Mouse (Mus musculus): ENCODE measurements around the gene Frmd4b. TPM values are rescaled to one million over a fixed set of nuclear protein-coding genes. Genes with fewer than 3 reads are reported as not detected.

Gene Frmd4b
- polyA plus RNA-seq, 1 experiment from 2014 or later, result 17.6 TPM

DNA sequence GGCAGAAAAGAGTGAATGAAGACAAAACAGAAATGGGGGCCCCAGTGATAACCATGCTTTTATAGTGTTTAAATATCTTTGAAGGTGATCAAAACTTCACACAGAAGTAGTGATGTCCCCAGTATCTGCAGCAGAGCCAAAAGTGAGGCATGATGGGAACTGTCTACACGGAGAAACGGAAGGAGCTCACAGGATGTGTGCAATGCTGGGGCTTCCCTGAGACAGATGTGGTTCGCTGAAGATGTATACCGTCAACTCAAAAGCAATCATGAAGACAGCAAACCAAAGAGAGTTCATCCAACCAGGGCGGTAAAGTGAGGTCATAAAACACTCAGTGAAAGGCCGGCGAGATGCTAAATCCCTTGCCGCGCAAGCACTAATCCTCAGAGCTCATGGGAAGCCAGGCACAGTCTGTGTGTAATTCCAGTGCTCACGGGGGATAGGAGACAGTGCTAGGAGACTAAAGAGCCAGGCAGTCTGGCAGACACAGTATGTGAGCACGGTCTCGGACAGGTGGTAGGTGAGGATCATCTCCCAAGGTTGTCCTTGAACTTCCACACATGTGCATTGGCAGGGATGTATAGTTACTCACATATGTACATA lies 222.8 kb downstream of the Frmd4b start:
- H3K9ac ChIP-seq (ENCODE audit: low read length), result no peak overlapping the region
- no peak overlapping the region for H3K27ac ChIP-seq (replicated peaks in 1 of 2; ENCODE audit: control insufficient read depth in 1 of 2, insufficient read depth in 1 of 2, low read depth in 2 of 2, low read length in 2 of 2)
- no peak for ATAC-seq (ENCODE audit: insufficient number of reproducible peaks, insufficient read depth, low FRiP score, low read depth)
- WGBS, result 68% methylated on average over 12 of the region's 12 CpGs
- H3K9me3 ChIP-seq (ENCODE audit: control insufficient read depth, low read length), result no peaks in the 10 kb centered on the region
- 0 out of 2 replicates have a peak, but pooled peaks cover 3% of the 10 kb centered on the region for H3K27me3 ChIP-seq (ENCODE audit: control insufficient read depth, insufficient read depth, low read length)
- peaks cover 6 to 17% of the 10 kb centered on the region in 2 experiments for H3K4me1 ChIP-seq (ENCODE audit: control insufficient read depth in 2 of 2, insufficient read depth in 2 of 2, low read length in 2 of 2)
- H3K4me2 ChIP-seq (ENCODE audit: low read length), result no peak overlapping the region
- H3K36me3 ChIP-seq (ENCODE audit: control insufficient read depth, insufficient read depth, low read length), result no peaks in the 10 kb centered on the region
- no peak overlapping the region for H3K4me3 ChIP-seq (ENCODE audit: control insufficient read depth in 1 of 2, insufficient read depth in 1 of 2, low read depth in 1 of 2, low read length in 2 of 2)

DNA sequence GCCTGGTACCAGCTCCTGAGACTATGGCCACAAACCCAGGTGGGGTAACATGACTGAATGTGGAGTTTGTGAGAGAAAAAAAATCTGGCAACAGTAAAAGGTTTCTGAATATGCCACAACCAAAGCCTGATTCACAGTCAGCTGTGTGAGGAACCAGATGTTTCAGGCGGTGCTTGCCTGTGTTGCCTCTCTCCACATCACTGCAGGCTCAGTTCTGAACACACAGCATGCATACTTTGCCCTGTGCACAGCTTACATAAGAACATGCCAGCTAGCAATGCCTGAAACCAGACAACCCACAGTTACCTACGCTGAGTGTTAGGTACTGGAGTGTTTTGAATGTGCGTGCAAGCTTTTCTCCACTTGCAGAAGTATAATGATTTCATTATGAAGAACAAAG lies 224.4 kb downstream of the Frmd4b start:
- Histone ChIP-seq H3K9ac (ENCODE audit: low read length) (no peak overlapping the region), H3K4me1 (ENCODE audit: control insufficient read depth in 2 of 2, insufficient read depth in 2 of 2, low read length in 2 of 2) (peaks cover 6 to 17% of the 10 kb centered on the region in 2 experiments), H3K4me2 (ENCODE audit: low read length) (no peak overlapping the region), H3K27me3 (ENCODE audit: control insufficient read depth, insufficient read depth, low read length) (no peaks in the 10 kb centered on the region), H3K4me3 (ENCODE audit: control insufficient read depth in 1 of 2, insufficient read depth in 1 of 2, low read depth in 1 of 2, low read length in 2 of 2) (no peak overlapping the region), H3K36me3 (ENCODE audit: control insufficient read depth, insufficient read depth, low read length) (no peaks in the 10 kb centered on the region), H3K27ac (replicated peaks in 1 of 2; ENCODE audit: control insufficient read depth in 1 of 2, insufficient read depth in 1 of 2, low read depth in 2 of 2, low read length in 2 of 2) (no peak overlapping the region), H3K9me3 (ENCODE audit: control insufficient read depth, low read length) (no peaks in the 10 kb centered on the region)
- 87% methylated on average over 3 of the region's 3 CpGs for WGBS
- ATAC-seq (ENCODE audit: insufficient number of reproducible peaks, insufficient read depth, low FRiP score, low read depth), result no peak

DNA sequence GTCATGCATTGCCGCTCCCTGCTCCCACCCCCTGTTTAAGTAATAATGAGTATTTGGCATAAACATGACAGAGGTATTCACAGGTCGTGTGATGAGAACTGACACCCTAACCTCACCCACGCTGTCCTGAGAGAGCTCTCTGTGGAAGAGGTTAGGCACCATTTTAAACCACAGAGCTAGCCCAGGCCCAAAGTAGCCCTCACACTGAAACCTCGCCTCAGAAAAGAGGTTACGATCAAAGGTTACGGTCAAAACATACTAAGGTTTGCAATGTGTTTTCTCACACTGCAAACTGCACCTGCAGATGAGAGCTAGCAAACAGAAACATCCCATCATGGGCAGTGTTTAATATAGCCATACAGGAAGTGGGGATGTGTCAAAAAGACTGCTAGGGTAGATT lies 230.0 kb downstream of the Frmd4b start:
- no peak overlapping the region for H3K4me2 ChIP-seq (ENCODE audit: low read length)
- H3K9me3 ChIP-seq (ENCODE audit: control insufficient read depth, low read length), result no peaks in the 10 kb centered on the region
- no peak for ATAC-seq (ENCODE audit: insufficient number of reproducible peaks, insufficient read depth, low FRiP score, low read depth)
- WGBS, result 87% methylated on average over 6 of the region's 6 CpGs
- H3K27me3 ChIP-seq (ENCODE audit: control insufficient read depth, insufficient read depth, low read length), result no peaks in the 10 kb centered on the region
- H3K36me3 ChIP-seq (ENCODE audit: control insufficient read depth, insufficient read depth, low read length), result no peaks in the 10 kb centered on the region
- H3K27ac ChIP-seq (replicated peaks in 1 of 2; ENCODE audit: control insufficient read depth in 1 of 2, insufficient read depth in 1 of 2, low read depth in 2 of 2, low read length in 2 of 2), result no peak overlapping the region
- H3K9ac ChIP-seq (ENCODE audit: low read length), result no peak overlapping the region
- no peak overlapping the region for H3K4me3 ChIP-seq (ENCODE audit: control insufficient read depth in 1 of 2, insufficient read depth in 1 of 2, low read depth in 1 of 2, low read length in 2 of 2)
- no peaks in the 10 kb centered on the region for H3K4me1 ChIP-seq (ENCODE audit: control insufficient read depth in 2 of 2, insufficient read depth in 2 of 2, low read length in 2 of 2)

DNA sequence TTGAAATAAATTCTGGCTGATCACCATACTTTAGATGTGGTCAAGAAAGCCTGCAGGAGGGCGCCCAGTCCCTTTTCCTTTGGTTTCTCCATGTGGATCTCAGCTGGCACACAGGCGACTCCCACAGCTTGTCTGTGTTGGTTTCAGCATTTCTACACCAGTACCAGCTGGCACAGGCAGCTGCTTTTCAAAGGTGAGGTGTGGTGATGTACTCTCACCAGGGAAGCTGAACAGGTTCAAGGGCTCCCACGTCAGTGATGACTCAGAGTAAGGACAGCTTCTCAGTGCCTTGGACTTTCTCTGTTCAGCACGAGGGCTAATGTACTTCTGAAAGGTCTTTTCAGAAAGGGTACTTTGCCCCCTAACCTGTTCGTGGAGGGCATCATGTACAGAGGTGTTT lies 232.4 kb downstream of the Frmd4b start:
- no peak for ATAC-seq (ENCODE audit: insufficient number of reproducible peaks, insufficient read depth, low FRiP score, low read depth)
- no peaks in the 10 kb centered on the region for H3K36me3 ChIP-seq (ENCODE audit: control insufficient read depth, insufficient read depth, low read length)
- no peaks in the 10 kb centered on the region for H3K27me3 ChIP-seq (ENCODE audit: control insufficient read depth, insufficient read depth, low read length)
- no peak overlapping the region for H3K4me3 ChIP-seq (ENCODE audit: control insufficient read depth in 1 of 2, insufficient read depth in 1 of 2, low read depth in 1 of 2, low read length in 2 of 2)
- 72% methylated on average over 5 of the region's 5 CpGs for WGBS
- H3K9me3 ChIP-seq (ENCODE audit: control insufficient read depth, low read length), result no peaks in the 10 kb centered on the region
- no peak overlapping the region for H3K4me2 ChIP-seq (ENCODE audit: low read length)
- no peaks in the 10 kb centered on the region for H3K4me1 ChIP-seq (ENCODE audit: control insufficient read depth in 2 of 2, insufficient read depth in 2 of 2, low read length in 2 of 2)
- no peak overlapping the region for H3K27ac ChIP-seq (replicated peaks in 1 of 2; ENCODE audit: control insufficient read depth in 1 of 2, insufficient read depth in 1 of 2, low read depth in 2 of 2, low read length in 2 of 2)
- H3K9ac ChIP-seq (ENCODE audit: low read length), result no peak overlapping the region

DNA sequence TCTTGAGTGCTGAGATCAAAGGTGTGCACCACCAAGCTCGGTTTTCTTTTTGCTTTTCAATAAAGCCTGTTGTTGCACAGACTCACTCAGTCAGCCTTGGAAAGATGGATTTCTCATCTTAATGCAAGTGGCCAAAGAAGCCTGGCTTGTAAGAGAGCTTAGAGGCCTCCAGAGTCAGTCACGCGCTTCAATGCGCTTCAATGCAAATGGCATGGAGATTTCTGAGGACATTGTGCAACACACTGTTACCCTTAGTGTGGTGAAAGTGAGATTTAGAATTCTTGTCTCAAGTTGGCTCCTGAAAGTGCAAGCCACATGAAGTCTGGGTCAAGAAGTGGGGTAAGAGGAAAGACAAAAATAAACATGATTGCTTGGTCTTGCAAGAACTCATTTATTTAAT lies 236.1 kb downstream of the Frmd4b start:
- no peaks in the 10 kb centered on the region for H3K9me3 ChIP-seq (ENCODE audit: control insufficient read depth, low read length)
- H3K4me1 ChIP-seq (ENCODE audit: control insufficient read depth in 2 of 2, insufficient read depth in 2 of 2, low read length in 2 of 2), result no peaks in the 10 kb centered on the region
- H3K27me3 ChIP-seq (ENCODE audit: control insufficient read depth, insufficient read depth, low read length), result no peaks in the 10 kb centered on the region
- WGBS, result 88% methylated on average over 4 of the region's 4 CpGs
- no peaks in the 10 kb centered on the region for H3K36me3 ChIP-seq (ENCODE audit: control insufficient read depth, insufficient read depth, low read length)
- no peak overlapping the region for H3K27ac ChIP-seq (replicated peaks in 1 of 2; ENCODE audit: control insufficient read depth in 1 of 2, insufficient read depth in 1 of 2, low read depth in 2 of 2, low read length in 2 of 2)
- ATAC-seq (ENCODE audit: insufficient number of reproducible peaks, insufficient read depth, low FRiP score, low read depth), result no peak
- H3K9ac ChIP-seq (ENCODE audit: low read length), result no peak overlapping the region
- no peak overlapping the region for H3K4me3 ChIP-seq (ENCODE audit: control insufficient read depth in 1 of 2, insufficient read depth in 1 of 2, low read depth in 1 of 2, low read length in 2 of 2)
- no peak overlapping the region for H3K4me2 ChIP-seq (ENCODE audit: low read length)

DNA sequence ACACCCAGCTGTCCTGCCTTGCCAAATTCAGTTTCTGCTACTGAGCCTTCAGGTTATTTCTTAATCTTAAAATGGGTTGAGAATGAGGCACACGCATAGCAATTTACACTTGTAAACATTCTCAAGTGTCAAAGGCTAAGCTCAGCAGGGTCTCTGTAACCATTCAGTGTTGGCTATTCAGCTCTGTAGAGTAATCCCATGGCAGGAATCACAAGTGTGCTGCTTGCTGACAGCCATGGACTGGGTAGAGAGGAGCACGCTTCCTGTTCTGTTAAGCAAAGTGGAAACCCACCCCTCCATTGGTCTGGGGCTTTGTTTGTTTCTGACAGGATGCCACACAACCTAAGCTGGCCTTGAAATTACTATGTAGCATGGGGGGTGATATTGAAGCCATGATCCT lies 246.4 kb downstream of the Frmd4b start:
- Histone ChIP-seq H3K36me3 (ENCODE audit: control insufficient read depth, insufficient read depth, low read length) (0 out of 2 replicates have a peak, but pooled peaks cover 5% of the 10 kb centered on the region), H3K4me2 (ENCODE audit: low read length) (no peak overlapping the region), H3K27ac (replicated peaks in 1 of 2; ENCODE audit: control insufficient read depth in 1 of 2, insufficient read depth in 1 of 2, low read depth in 2 of 2, low read length in 2 of 2) (0 out of 4 replicates have a peak overlapping the region, but pooled peaks of 1 of the 2 experiments have one; percentile 14), H3K4me3 (ENCODE audit: control insufficient read depth in 1 of 2, insufficient read depth in 1 of 2, low read depth in 1 of 2, low read length in 2 of 2) (no peak overlapping the region), H3K9ac (ENCODE audit: low read length) (no peak overlapping the region), H3K9me3 (ENCODE audit: control insufficient read depth, low read length) (no peaks in the 10 kb centered on the region), H3K27me3 (ENCODE audit: control insufficient read depth, insufficient read depth, low read length) (no peaks in the 10 kb centered on the region), H3K4me1 (ENCODE audit: control insufficient read depth in 2 of 2, insufficient read depth in 2 of 2, low read length in 2 of 2) (0 out of 4 replicates have a peak, but pooled peaks cover 0 to 2% of the 10 kb centered on the region in 2 experiments)
- ATAC-seq (ENCODE audit: insufficient number of reproducible peaks, insufficient read depth, low FRiP score, low read depth), result no peak
- WGBS, result 67% methylated on average over 2 of the region's 2 CpGs

DNA sequence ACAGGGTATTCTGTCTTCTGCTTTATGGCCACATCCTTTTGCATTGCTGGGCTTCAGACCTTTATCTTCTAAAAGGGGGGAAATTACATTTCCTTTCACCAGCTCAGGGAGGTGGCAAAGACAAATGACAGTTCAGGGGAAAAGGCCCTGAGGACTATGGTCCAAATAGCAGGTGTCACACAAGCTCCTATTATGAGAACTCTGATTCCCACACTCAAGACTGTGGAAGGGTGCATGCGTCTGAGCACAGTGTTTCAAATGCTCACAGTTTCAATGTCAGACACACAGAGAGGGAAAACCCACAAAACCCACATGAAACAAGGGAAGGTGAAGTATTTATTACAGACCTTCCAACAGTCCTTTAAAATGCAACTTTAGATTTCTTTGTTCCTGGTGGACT lies 246.9 kb downstream of the Frmd4b start:
- H3K36me3 ChIP-seq (ENCODE audit: control insufficient read depth, insufficient read depth, low read length), result 0 out of 2 replicates have a peak, but pooled peaks cover 5% of the 10 kb centered on the region
- no peaks in the 10 kb centered on the region for H3K9me3 ChIP-seq (ENCODE audit: control insufficient read depth, low read length)
- no peak overlapping the region for H3K4me2 ChIP-seq (ENCODE audit: low read length)
- no peak for ATAC-seq (ENCODE audit: insufficient number of reproducible peaks, insufficient read depth, low FRiP score, low read depth)
- 0 out of 4 replicates have a peak, but pooled peaks cover 0 to 2% of the 10 kb centered on the region in 2 experiments for H3K4me1 ChIP-seq (ENCODE audit: control insufficient read depth in 2 of 2, insufficient read depth in 2 of 2, low read length in 2 of 2)
- H3K27ac ChIP-seq (replicated peaks in 1 of 2; ENCODE audit: control insufficient read depth in 1 of 2, insufficient read depth in 1 of 2, low read depth in 2 of 2, low read length in 2 of 2), result 0 out of 4 replicates have a peak overlapping the region, but pooled peaks of 1 of the 2 experiments have one; percentile 14
- no peak overlapping the region for H3K4me3 ChIP-seq (ENCODE audit: control insufficient read depth in 1 of 2, insufficient read depth in 1 of 2, low read depth in 1 of 2, low read length in 2 of 2)
- no peak overlapping the region for H3K9ac ChIP-seq (ENCODE audit: low read length)
- no peaks in the 10 kb centered on the region for H3K27me3 ChIP-seq (ENCODE audit: control insufficient read depth, insufficient read depth, low read length)
- 46% methylated on average over 1 of the region's 1 CpGs for WGBS

DNA sequence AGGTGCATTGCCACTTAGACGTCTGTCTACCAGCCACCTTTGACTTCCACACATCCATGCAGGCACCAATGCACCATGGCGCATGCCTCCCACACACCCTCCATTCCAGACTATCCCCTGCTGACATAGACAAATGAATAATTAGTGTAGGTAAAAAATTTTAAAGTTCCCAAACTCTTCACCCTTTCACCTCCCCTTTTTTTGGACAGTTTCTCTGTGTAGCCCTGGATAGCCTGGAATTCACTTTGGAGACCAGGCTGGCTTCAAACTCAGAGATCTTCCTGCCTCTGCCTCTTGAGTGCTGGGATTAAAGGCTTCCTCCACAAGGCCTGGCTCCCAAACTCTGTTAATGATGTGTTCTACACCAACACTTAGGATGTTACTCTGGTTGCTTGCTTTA lies 253.5 kb downstream of the Frmd4b start:
- Histone ChIP-seq H3K4me1 (ENCODE audit: control insufficient read depth in 2 of 2, insufficient read depth in 2 of 2, low read length in 2 of 2) (no peaks in the 10 kb centered on the region), H3K4me3 (ENCODE audit: control insufficient read depth in 1 of 2, insufficient read depth in 1 of 2, low read depth in 1 of 2, low read length in 2 of 2) (no peak overlapping the region), H3K9ac (ENCODE audit: low read length) (no peak overlapping the region), H3K9me3 (ENCODE audit: control insufficient read depth, low read length) (0 out of 2 replicates have a peak, but pooled peaks cover 2% of the 10 kb centered on the region), H3K36me3 (ENCODE audit: control insufficient read depth, insufficient read depth, low read length) (no peaks in the 10 kb centered on the region), H3K27ac (replicated peaks in 1 of 2; ENCODE audit: control insufficient read depth in 1 of 2, insufficient read depth in 1 of 2, low read depth in 2 of 2, low read length in 2 of 2) (no peak overlapping the region), H3K27me3 (ENCODE audit: control insufficient read depth, insufficient read depth, low read length) (no peaks in the 10 kb centered on the region), H3K4me2 (ENCODE audit: low read length) (no peak overlapping the region)
- ATAC-seq (ENCODE audit: insufficient number of reproducible peaks, insufficient read depth, low FRiP score, low read depth), result no peak
- 97% methylated on average over 2 of the region's 2 CpGs for WGBS
